Mouse (Mus musculus) adrenal gland, postnatal 14 days (tissue): ENCODE measurements around the gene Sox5. TPM values are rescaled to one million over a fixed set of nuclear protein-coding genes. Genes with fewer than 3 reads are reported as not detected.

Experiments used
- DNase-seq: peaks from one replicate; pipeline ENCODE4 v3.0.0; 2021; ENCODE audit warnings: mixed read lengths
- total RNA-seq: library from RNA; stranded (reverse); gene quantifications from 2 replicates; pipeline ENCODE4 v1.2.3, GENCODE M21; 2021

Sox5 gene
- total RNA-seq, 1 experiment from 2014 or later = 18.5 TPM

DNA sequence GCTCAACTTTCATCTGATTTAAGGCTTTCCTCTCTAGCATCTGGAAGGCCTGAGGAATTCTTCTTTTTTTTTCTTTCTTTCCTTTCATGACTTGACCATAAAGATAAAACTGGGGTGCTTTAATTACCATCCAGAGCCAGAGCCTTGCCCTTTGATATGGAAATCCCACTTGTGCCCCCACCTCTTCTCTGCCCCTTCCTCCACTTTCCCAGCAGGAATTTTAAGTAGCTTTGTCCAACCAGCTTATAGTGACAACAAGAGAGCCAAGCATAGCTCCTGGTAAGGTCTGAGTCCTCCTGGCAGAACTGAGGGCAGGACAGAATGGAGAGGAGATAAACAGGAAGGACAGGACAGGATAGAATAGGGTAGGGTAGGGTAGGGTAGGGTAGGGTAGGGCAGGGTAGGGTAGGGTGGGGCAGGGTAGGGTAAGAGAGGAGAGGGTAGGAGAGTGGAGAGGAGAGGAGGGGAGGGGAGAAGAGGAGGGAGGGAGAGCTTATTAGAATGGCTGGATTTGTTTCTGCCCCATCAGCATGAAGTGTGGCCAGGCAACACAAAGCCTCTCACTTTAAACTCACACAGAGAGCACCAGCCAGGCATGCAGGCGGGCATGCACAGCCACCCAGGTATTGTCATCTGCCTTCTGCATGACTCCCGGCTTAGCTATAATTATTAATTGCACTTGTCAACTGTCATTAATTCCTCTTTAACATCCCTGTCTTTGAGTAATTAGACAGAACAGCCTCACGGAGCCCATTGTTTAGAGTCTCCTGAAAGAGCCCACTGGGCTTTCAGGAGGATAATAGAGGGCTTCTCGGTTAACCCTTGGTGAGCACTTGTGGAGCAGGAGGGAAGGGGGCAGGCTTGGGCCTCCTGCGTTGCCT lies 300.9 kb downstream of the Sox5 start:
- no peak for DNase-seq

DNA sequence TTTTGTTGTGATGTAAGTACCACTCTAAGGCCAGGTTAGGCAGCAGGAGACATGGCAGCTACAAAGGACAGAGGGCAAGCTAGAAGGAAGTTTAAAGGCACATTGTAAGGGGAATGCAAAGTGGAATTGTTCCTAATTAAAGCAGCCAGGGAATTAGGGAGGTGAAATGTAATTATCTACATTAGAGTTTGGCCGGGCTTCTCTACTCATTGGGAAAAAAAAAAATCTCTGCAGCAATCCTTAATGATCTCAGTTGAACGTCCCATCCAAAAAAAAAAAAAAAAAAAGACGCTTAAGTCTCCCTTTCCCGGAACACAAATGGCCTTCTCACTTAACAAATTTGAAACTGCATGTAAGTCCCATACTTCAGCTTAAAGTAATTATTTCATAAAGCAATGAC lies 301.9 kb downstream of the Sox5 start:
- DNase-seq = no peak

DNA sequence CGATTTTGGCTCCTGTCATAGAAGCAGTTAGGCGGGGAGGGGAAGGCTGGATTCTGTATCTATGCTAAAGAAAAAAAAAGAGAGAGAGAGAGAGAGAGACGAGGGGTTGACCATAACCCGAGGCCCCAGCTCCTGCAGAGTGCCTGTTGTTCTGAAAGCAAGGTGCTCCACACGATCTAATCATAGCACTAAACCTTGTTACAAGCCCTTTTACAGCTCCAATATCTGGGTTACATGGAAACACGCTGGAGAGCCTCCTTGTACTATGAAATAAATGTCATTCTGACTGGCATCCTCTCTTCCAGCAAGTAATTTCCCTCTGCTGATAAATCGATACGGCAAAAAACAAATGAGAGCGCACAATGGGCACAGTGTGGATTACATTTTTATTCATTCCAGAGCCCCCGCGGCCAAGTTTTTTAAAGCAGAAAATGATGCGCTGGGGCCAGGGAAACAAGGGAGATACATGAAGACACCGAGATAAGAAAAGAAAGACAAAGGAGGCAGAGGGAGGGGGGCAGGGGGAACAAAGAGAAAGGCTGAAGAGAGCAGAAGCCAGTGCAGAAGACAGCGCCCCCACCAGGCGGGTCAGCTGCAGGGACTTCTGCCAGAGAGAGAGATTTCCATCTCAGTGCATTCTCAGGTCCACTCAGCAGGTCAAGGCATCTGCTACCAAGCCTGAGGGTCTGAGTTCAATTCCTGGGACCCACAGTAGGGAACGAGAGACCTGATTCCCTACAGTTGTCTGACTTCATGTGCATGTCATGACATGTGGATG lies 304.3 kb downstream of the Sox5 start:
- no peak for DNase-seq

DNA sequence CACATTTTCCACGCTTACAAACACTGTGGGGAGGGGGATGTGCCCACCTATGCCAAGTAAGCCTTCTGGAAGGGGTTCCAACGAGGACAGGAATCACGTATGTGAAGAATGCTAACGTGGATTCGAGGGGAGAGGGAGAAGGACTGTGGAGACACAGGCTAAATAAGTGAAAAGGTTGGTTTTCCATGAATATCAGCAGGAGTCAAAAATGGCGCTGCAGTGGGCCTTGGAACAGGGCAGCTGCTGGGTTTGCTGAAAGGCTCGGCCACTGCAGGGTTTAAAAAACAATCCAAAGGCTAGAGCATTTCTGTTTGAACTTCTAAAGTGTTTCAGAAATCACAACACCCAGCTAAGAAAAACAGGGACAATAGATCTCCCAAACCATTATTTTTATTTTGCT lies 308.3 kb downstream of the Sox5 start:
- DNase-seq = no peak

DNA sequence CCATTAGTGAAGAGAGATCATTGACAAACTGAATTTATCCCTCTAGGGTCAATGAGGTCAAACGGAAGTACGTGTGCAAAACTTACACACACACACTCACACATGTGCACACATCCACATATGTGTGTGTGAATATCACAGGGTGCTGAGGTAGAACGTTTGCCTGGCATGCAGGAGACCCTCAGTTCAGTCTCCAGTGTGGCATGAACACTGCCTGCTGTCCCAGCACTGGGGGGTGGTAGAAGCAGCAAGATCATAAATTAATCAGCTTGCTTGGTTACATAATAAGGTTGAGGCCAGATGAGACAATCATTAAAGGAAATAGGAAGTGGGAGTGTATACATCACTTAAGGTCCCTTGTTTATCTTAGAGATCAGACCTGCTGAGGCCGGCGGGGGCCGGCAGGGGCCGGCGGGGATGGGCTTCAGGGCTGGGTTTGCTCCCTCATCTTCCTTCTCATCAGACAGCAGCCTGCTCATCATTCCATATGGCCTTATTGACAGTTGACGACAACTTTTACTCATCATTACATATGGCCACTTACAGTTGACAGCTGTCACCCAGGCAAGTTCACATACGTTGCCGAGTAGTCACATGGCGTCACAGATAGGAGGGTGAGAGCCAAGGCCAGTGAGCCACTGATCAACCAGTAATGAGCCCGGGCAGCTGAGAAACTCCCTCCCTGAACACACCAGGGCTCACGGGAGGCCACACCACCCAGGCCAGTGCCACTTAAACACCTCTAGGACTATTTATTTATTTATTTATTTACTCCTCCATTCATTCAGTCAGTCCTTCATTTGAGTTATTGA lies 309.5 kb downstream of the Sox5 start:
- DNase-seq = no peak

DNA sequence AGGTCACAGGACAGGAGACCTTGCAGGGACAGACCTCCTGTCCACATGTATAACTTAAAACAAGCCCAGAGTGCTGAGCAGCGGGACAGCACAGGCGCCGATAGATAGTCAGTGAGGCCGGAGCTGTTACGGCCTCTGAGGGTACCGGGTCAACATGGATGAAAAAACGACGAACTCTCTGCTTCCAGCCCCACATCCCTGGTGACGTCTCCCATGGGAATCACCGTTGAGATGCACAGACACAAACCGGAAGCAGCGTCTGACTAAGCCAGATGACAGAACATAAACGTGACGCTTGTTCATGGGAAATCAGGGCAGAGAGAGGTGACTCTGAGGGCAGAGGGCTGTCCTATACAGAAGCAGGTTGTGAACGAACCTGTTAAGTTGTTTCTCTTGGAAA lies 315.1 kb downstream of the Sox5 start:
- DNase-seq = no peak

DNA sequence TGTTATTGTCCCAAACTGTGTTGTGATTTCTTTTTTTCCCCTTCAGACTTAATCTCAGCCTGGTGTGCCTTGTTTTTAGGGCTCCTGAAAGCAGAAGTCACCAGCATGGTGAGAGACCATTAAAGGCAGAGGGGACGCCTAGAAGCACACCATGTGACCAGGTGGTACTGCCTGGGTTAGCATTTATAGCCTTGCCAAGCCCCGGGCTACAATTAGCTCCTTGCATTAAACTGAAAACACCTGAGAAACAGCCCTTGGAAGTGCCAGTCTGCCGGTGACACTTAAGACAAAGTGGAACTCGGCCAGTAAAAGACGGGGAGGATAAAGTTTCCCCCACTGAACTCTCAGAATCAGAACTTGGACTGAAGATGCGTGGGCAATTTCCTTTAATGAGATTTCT lies 318.1 kb downstream of the Sox5 start:
- DNase-seq = no peak

DNA sequence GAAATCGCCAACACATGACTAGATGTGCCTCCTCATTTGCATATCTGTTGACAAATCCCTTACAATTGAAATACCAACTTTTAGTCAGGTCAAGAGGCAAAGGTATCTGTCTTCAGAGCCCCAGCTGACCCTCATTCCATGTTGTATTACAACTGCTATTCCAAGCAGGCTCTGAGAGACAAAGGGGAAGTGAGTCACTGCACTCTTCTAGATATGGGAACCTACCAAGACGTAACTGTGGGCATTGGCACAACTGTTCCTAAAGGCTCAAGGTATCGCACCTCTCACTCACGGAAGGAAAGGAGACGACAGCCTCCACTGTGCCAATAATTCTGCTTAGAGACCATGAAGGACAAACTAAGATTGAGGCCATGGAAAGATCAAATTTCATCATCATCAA lies 318.5 kb downstream of the Sox5 start:
- no peak for DNase-seq

DNA sequence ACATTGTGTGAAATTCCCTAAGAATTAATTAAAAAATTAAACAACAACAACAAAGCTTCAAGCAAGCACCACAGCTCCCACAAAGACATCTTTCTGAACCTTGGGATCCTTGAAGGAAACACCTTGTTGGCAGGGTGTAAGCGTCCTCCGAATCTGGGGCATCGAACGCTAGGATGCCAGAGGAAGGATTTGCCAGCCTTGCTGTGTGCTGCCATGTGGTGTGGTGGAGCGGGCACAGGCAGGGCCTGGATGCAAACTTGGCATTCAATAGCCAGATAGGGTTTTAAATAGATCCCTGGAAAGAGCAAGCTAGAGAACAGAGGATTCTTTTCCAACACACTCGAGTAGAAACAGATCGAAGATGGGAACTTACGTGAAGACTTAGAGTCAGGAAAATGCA lies 322.3 kb downstream of the Sox5 start:
- DNase-seq = no peak

DNA sequence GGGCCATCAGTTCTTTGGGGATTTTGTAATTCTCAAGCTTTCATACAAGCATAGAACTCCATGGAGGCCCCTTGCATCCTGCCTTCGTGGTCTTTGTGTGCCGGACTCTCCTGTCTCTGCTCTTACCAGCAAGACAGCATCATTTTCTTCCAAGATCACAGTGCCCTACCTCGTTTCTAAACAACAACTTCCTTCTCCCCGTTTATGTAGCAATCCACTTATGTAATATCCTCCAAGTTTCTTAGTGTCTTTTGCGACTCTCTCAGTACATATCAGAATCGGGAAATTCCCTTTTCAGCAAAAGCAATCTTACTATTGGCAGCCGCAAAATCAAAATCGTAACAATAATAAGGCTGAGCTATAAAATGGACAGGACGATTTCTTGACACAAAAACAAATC lies 324.3 kb downstream of the Sox5 start:
- DNase-seq = no peak

DNA sequence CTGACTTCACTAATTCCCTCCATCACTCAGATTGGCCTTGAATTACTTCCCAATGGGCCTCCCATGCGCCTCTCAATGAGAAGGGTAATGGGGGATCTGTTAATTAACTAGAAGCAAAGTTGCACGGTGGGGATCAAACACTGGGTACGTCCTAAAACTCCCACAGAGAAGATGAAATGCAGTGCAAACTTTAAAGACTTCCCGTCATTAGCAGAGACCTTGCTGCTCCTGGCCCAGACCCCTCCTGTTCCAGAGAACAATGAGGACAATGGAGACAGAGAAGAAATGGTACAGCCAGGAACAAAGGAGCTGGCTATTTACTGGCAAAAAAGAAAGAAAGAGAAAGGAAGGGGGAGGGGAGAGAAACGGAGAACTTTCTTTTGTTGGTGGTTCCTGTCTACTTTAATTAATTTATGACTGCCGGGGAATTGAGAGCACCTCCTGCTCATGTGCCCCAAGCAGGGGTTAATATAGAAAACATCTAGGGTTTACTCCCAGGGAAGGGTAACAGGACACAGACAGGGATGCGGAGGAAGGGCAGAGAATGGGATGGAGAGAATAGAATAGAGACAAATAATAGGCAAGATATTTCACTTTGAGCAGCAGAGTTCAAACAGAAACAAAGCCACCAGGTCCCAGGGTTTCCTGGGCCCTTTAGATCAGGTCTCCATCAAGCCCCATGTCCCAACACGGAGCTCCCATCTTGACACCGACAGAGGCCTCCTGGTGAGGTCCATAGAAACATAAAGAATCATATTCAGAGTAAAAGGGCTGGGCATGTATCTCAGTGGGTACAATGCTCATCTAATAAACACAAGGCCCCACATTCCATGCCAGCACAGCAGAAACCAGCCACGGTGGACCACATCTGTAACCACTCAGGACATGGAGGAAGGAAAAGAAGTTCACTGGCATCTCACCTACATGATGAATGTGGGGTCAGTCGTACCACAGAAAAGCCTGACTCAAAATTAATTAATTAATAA lies 327.2 kb downstream of the Sox5 start:
- DNase-seq = no peak

DNA sequence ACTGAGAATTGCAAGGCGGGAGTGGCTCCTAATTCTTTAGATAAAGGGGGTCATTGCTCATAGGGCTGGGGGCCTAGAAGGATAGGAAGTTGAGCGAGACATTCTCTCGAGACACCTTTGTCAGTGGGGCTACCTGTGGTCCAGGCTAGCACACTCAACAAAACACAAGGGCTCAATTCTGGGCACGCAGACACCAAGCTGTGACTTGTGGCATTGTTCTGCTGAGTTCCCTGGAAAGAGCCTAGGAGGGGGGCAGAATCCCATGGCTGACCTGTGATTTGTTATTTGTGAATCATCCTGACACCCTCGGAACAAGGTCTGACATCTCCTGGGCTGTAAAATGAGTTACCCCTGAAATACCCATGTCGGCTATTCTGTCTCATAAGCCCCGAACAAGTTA lies 328.2 kb downstream of the Sox5 start:
- no peak for DNase-seq

DNA sequence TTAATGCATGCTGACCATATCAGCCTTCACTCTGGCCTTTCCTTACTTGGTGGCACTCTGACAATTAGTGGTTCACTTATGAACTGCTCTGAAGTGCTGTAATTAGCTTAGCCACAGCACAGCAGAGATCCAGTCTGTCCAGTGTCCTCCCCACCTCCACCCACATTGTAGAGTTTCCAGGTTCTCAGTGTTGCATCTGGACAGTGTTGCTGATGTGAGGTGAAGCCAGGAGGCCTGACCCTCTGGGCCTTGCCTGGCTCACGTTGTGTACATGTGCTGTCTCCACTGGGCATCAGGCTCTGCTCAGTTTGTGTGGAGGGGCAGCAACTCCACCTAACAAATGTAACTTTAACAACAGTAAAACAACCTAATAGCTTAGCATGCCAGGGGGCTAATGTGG lies 328.6 kb downstream of the Sox5 start:
- DNase-seq = no peak

DNA sequence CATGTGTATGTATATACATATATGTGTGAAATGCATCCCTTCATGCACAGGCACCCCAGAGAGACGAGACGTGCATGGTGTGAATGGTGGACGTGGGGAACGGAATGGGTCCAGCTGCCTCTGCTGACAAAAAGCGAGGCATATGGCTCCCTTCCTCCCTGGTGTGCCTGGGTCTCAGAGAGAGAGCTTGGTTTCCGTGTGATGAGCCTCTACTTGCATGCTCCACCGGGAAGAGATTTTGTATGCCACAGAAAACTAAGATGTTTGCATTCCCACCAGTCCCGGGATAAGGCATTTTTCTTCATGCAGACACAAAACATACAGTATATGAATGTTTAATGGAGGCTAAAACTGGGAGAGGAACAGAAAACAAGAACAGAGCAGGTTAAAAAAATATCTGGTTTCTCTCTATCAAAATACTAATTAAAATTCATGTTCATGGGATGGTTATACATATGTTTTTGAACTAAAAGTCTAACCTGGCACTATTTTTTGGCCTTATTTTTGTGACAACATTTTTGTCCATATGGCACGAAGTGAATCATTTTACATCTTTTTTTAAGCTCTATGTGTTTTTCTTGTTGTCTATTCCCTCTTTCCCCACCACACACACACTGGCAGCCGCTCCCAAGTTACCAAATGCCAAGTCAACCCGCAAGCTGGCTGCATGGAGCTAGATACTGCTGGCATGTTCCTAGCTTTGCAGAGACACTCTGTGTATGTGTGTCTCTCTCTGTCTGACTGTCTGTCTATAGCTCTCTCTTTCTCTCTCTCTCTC lies 329.4 kb downstream of the Sox5 start:
- no peak for DNase-seq

DNA sequence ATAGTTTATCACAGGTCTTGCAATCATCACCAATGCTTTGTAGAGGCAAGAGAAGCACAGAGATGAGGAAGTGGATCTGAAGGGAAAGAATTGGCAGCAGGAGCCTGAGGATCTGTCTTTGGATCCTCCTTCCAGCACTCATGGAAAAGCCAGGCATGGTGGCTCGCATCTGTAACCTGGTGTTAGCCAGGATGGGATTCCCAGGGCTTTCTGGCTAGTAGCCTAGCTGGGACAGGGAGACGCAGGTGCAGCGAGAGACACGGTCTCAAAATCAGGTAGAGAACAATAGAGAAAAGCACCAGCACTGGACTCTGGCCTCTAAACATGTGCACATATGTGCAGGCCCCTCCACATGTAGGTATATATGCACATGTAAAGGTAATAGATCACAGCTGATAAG lies 330.1 kb downstream of the Sox5 start:
- DNase-seq = no peak

DNA sequence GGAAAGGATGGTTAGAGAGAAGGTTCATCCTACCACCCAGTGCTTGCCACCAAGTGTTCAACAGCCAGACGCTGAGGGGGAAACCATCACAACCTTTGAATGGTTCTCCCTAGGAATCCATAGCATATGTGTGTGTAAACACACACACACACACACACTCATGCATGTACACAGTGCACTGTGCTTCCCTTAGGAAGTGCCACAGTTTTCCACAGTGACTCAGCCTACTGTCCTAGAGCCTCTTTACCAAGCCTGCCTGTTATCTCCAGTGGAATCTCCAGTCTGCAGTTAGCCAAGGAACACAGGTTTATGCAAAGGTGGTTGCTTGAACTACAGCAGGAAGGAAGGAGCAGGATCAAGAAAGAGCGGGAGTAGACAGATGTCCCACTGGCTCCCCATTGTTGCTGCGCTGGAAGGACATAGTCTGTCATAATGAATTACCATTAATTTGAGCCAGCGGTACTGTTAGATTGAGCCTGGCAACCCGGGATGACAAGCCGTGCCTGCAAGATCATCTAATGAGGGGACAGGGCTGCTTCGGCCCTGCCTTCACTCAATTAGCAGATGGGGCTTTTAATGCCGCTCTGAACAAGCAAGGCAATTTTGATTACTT lies 335.9 kb downstream of the Sox5 start:
- DNase-seq = no peak

DNA sequence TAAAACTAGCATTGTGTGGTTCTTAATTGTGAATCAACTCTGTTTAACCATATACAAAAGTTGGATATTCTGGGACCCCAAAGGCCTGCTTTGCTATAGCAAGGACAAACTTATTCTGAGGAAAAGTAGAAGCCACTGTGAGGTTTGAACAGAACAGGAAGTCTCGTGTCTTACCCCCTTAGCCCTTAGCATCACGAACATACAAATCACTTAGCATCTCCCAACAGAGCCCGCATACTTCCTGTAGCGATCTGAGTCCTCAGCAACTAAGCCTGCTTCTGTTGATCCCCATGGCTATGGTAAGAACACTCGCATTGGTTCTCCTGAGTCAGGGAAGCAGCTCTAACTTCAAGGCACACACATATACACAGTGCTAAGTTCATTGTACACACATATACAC lies 337.4 kb downstream of the Sox5 start:
- DNase-seq = no peak

DNA sequence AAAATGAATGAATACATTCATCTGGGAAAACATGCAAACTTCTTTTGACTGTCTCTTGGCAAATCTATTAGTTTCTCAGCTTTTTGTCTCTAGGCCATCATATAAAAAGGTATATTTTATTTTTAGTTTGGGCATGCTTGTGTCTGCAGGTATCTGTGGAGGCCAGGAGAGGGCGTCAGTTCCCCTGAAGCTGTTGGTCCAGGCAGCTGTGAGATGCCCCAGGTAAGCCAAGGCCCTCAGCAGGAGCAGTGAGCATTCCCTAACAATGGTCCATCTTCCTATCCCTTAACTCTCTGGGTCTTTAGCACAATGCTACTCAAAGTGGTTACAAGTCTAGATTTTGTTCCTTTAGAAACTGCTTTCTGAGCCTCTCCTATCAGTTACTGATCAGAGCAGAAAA lies 338.1 kb downstream of the Sox5 start:
- no peak for DNase-seq

DNA sequence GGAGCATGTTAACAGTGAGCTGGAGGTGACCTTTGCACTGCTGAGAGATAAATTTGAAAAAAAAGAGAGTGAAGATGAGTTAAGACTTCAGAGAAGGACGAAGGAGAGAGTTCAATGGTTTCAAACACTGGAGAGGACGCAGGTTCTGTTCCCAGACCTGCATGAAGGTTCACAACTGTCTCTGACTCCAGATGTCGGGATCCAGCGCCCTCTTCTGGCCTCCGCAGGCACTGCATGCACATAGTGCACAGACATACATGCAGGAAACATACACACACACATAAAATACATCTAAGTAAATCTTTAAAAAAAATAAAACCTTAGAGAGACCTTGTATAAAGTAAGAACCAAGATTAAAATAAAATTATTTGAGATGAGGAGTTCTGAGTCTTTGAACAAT lies 352.5 kb downstream of the Sox5 start:
- DNase-seq = no peak

DNA sequence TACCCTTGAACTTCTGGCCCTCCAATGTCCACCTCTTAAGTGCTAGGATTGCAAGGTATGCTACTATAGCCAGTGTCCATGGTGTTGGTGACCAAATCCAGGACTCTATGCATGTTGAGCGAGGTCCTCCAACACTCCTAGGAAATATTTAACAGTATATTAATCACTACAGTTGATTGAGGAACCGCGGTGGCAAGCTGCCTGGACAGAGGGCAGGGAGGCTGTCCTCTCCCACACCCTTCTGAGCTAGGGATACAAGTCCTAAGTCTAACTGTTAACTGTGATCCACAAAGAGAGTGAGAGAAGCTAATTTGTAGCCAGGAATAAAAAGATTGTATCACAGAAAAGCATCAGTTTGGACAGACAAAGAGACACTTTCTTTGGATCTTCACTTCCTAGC lies 373.7 kb downstream of the Sox5 start:
- DNase-seq = no peak
